Mouse (Mus musculus) lung, postnatal 0 days (tissue): ENCODE measurements around the gene Fam131a.

Experiments
- CTCF ChIP-seq: IDR thresholded peaks from 2 replicates; pipeline ENCODE4 v1.5.1; 2016; ENCODE audit warnings: antibody characterized with exemption, mild to moderate bottlenecking
- EP300 ChIP-seq: IDR thresholded peaks from 2 replicates; pipeline ENCODE4 v1.6.1; 2016; ENCODE audit warnings: antibody characterized with exemption, mild to moderate bottlenecking, control low read depth

- TF ChIP-seq CTCF (no peak), EP300 (no peak)
Measured at GRCm38 (mm10) chr16:20714307-20715080, 21.5 kb downstream of the Fam131a start.
